Mouse (Mus musculus) thymus, postnatal 0 days (tissue): ENCODE data around the gene D030056L22Rik. TPM values are rescaled to one million over a fixed set of nuclear protein-coding genes. Genes with fewer than 3 reads are reported as not detected.

Source experiments
- DNase-seq: peaks from one replicate; pipeline ENCODE4 v3.0.0-alpha.2; 2015; ENCODE audit warnings: low spot score
- polyA plus RNA-seq: library from polyadenylated mRNA; unstranded; fragments of >200 nt; fragmentation: Nextera tagmentation; extraction: Ambion mirVana; gene quantifications from 2 replicates; pipeline ENCODE4 v1.2.1, GENCODE M21; 2015

Gene D030056L22Rik
- polyA plus RNA-seq, 1 experiment from 2014 or later: 39.7 TPM

DNA sequence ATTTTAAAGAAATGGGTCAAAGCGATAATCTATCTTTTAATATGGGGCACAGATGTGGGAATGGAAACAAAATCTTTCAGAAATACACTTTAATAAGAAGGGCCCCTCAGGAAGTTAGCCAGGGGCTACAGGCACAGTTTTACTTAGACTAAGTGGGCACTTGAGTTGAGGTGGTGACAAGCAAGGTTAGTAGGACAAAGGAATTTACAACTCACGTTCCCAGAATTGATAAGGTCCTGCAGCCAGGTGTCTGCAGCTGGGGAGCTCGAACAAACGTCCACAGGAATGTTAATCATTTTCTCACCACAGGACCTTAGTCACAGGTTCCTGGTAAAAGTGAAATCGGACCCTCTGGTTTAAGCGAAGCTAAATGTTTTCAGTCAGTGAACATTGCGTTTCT is 18.1 kb downstream of the D030056L22Rik start:
- no peak for DNase-seq

DNA sequence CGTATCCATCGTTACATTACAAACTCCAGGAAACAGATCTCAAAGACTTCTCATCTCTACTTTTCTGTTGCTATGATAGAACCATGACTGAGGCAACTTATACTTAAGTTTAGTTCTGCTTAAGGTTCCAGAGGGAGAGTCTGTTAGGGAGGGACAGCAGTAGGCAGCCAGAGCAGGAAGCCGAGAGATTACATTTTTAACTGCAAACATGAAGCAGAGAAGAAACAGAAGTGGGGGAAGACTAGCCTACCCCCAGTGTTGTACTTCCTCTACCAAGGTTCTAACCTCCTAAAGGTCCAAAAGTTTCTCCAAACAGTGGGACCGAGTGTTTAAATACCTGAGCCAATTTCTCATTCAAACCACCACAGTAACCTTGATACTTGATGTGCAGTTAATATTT is 22.9 kb downstream of the D030056L22Rik start:
- no peak for DNase-seq

DNA sequence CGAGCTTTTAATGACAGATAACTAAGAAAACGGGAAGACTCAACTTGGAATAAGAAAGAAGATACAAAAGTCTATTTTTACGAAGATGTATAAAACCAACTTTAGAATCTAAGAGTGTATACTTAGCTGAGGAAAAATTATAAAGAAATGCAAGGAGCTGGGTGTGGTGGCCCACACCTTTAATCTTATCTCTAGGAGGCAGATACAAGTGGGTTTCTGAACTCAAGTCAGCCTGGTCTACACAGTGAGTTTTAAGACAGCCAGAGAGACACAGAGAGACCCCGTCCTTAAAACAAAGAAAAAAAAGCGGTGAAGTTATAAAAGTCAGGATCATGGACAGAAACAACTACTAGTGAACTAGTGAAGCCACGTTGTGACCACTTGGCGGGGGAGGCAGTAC is 26.2 kb downstream of the D030056L22Rik start:
- no peak for DNase-seq

GRCm38 (mm10) chr19:18743946-18744345 is 31.0 kb downstream of the D030056L22Rik start:
- DNase-seq: no peak

GRCm38 (mm10) chr19:18746576-18747340 is 33.8 kb downstream of the D030056L22Rik start:
- no peak for DNase-seq

DNA sequence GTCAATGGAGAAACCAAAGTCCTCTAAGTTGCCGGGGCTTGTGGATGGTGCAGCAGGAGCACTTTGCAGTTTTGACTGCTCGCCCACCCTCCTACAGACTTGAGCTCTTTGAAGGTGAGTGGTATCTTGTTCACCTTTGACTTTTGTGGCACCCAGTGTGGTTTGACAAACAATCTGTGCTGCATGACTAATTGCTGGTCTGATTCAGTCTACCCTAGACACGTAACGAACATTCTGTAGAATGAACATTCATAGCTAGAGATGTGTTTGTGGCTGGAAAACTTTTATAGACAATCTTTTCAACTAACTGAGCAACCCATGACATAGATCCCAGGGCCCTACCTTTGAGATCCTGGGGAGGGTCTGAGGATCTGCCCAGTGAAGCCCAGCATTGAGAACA is 34.4 kb downstream of the D030056L22Rik start:
- DNase-seq: no peak

GRCm38 (mm10) chr19:18749598-18750339 is 36.8 kb downstream of the D030056L22Rik start, which contains the start of gene Trpm6:
TSS of gene Trpm6 (plus strand) at chr19:18749983.
- DNase-seq: no peak

- no peak for DNase-seq
Observed at GRCm38 (mm10) chr19:18757191-18757590, 44.2 kb downstream of the D030056L22Rik start.

GRCm38 (mm10) chr19:18757706-18758105 is 44.7 kb downstream of the D030056L22Rik start:
- DNase-seq: no peak

GRCm38 (mm10) chr19:18758269-18758668 is 45.3 kb downstream of the D030056L22Rik start:
- no peak for DNase-seq

- no peak for DNase-seq
Observed at GRCm38 (mm10) chr19:18758916-18759315, 45.9 kb downstream of the D030056L22Rik start.

DNA sequence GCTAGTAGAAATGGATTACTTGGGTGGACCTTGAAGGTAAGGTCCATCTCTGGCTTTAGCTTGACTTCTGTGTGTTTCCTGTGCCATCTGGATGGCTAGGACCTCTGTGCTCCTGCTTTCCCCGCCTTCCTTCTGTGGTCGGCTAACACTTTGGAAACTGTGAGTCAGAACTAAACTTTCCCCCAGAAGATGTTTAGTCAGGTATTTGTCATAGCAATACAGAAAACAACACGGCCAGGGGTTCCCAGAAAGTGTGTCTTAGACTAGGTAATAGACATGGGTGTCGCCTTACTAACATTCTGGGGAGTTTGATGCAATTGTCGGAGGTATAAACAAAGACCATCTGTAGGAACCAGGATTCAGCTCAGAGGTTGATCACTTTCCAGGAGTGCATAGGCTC is 53.4 kb downstream of the D030056L22Rik start:
- no peak for DNase-seq

Other genes starting within 250 kb of the D030056L22Rik start
- gene Ostf1, start 81.4 kb upstream of the D030056L22Rik start, polyA plus RNA-seq: 129 and 132 TPM in 2 replicates
- gene Nmrk1, start 81.2 kb upstream of the D030056L22Rik start, polyA plus RNA-seq: 6.3 and 8.4 TPM in 2 replicates
- gene Carnmt1, start 42.4 kb upstream of the D030056L22Rik start, polyA plus RNA-seq: 28.8 and 30.1 TPM in 2 replicates
- gene Trpm6, start 36.8 kb downstream of the D030056L22Rik start, polyA plus RNA-seq: 0.14 TPM in 2 replicates